Mouse (Mus musculus) intestine, postnatal 0 days (tissue): ENCODE measurements at regions not wholly inside any gene's neighbourhood (a gene's known extent, or its start where the extent isn't known, plus 50 kb on each side); places are given as distances from the start of the nearest gene placed in this dataset.

Source experiments
- ATAC-seq: fragments of 200-750 bp; cut with Nextera tagmentation; 2 replicates; pipeline ENCODE4 v1.8.0; 2017; ENCODE audit warnings: mild to moderate bottlenecking, moderate TSS enrichment, moderate library complexity
- H3K27ac ChIP-seq: fragments of 300-500 bp; sonication (generic); 2 replicates; pipeline ENCODE4 v1.5.1; 2014; ENCODE audit warnings: mild to moderate bottlenecking, low read depth, low read length, moderate library complexity
- H3K27me3 ChIP-seq: fragments of 300-500 bp; sonication (generic); replicated peaks from 2 replicates; pipeline ENCODE4 v1.6.1; 2014; ENCODE audit warnings: low read length, mixed read lengths; ENCODE audit not compliant: control insufficient read depth, insufficient read depth
- H3K36me3 ChIP-seq: fragments of 300-500 bp; sonication (generic); 2 replicates; pipeline ENCODE4 v1.6.1; 2014; ENCODE audit warnings: mild to moderate bottlenecking, moderate library complexity; ENCODE audit not compliant: control insufficient read depth, insufficient read depth
- H3K4me1 ChIP-seq: fragments of 300-500 bp; sonication (generic); replicated peaks from 2 replicates; pipeline ENCODE4 v1.6.1; 2014; ENCODE audit warnings: antibody characterized with exemption, low read length, mixed read lengths; ENCODE audit not compliant: control insufficient read depth, insufficient read depth
- H3K4me2 ChIP-seq: fragments of 300-500 bp; sonication (generic); replicated peaks from 2 replicates; pipeline ENCODE4 v1.6.1; 2014; ENCODE audit warnings: low read depth, mild to moderate bottlenecking, moderate library complexity
- H3K4me3 ChIP-seq: fragments of 300-500 bp; sonication (generic); 2 replicates; pipeline ENCODE4 v1.5.1; 2014; ENCODE audit warnings: low read depth, low read length
- H3K9ac ChIP-seq: fragments of 300-500 bp; sonication (generic); 2 replicates; pipeline ENCODE4 v1.6.1; 2014; ENCODE audit warnings: mild to moderate bottlenecking, low read depth, low read length
- H3K9me3 ChIP-seq: fragments of 300-500 bp; sonication (generic); 2 replicates; pipeline ENCODE4 v1.6.1; 2016; ENCODE audit warnings: mixed run types; ENCODE audit not compliant: control insufficient read depth
- CTCF ChIP-seq: sonication (generic); IDR thresholded peaks from 2 replicates; pipeline ENCODE4 v1.5.1; 2016; ENCODE audit warnings: low read depth, mild to moderate bottlenecking, control low read depth, antibody characterized with exemption, moderate library complexity
- whole genome bisulfite sequencing: fragments of 180-500 bp; shearing (Covaris S2); extraction: QIAGEN DNeasy Blood & Tissue Kit; methylation state at CpG from one replicate; pipeline ENCODE4 v1.1.7; 2014; 5-methylcytosine and 5-hydroxymethylcytosine counted together

GRCm38 (mm10) chr4:64259348-64260187, 212.8 kb upstream of the Tnc start:
- Histone ChIP-seq H3K4me2 (no peak overlapping the region), H3K4me1 (no peaks in the 10 kb centered on the region), H3K36me3 (no peaks in the 10 kb centered on the region), H3K27ac (no peak overlapping the region), H3K4me3 (no peak overlapping the region), H3K9me3 (no peaks in the 10 kb centered on the region), H3K9ac (no peak overlapping the region), H3K27me3 (no peaks in the 10 kb centered on the region)
- 79% methylated on average over 6 of the region's 6 CpGs for WGBS
- TF ChIP-seq CTCF = no peak
- ATAC-seq = no peak

GRCm38 (mm10) chr4:64255253-64255652, 208.4 kb upstream of the Tnc start:
- H3K9ac ChIP-seq = no peak overlapping the region
- H3K27me3 ChIP-seq = no peaks in the 10 kb centered on the region
- H3K36me3 ChIP-seq = no peaks in the 10 kb centered on the region
- no peak for ATAC-seq
- H3K4me2 ChIP-seq = no peak overlapping the region
- 76% methylated on average over 8 of the region's 8 CpGs for WGBS
- H3K9me3 ChIP-seq = no peaks in the 10 kb centered on the region
- H3K27ac ChIP-seq = no peak overlapping the region
- H3K4me3 ChIP-seq = no peak overlapping the region
- H3K4me1 ChIP-seq = no peaks in the 10 kb centered on the region
- TF ChIP-seq CTCF = no peak

- no peak overlapping the region for H3K9ac ChIP-seq
- H3K27ac ChIP-seq = no peak overlapping the region
- 81% methylated on average over 5 of the region's 5 CpGs for whole genome bisulfite sequencing
- TF ChIP-seq CTCF = no peak
- no peaks in the 10 kb centered on the region for H3K4me1 ChIP-seq
- H3K9me3 ChIP-seq = no peaks in the 10 kb centered on the region
- ATAC-seq = no peak
- H3K27me3 ChIP-seq = no peaks in the 10 kb centered on the region
- no peak overlapping the region for H3K4me2 ChIP-seq
- H3K36me3 ChIP-seq = no peaks in the 10 kb centered on the region
- H3K4me3 ChIP-seq = no peak overlapping the region
Observed at GRCm38 (mm10) chr4:64250691-64251090, 203.9 kb upstream of the Tnc start.

- H3K4me1 ChIP-seq = no peaks in the 10 kb centered on the region
- ATAC-seq = no peak
- H3K9ac ChIP-seq = no peak overlapping the region
- no peaks in the 10 kb centered on the region for H3K27me3 ChIP-seq
- H3K9me3 ChIP-seq = no peaks in the 10 kb centered on the region
- no peak overlapping the region for H3K27ac ChIP-seq
- TF ChIP-seq CTCF = no peak
- H3K4me2 ChIP-seq = no peak overlapping the region
- no peaks in the 10 kb centered on the region for H3K36me3 ChIP-seq
- no peak overlapping the region for H3K4me3 ChIP-seq
- 46% methylated on average over 5 of the region's 5 CpGs for WGBS
Observed at GRCm38 (mm10) chr4:64238196-64238740, 191.5 kb upstream of the Tnc start.

GRCm38 (mm10) chr4:64235534-64235933, 188.7 kb upstream of the Tnc start:
- Histone ChIP-seq H3K4me2 (no peak overlapping the region), H3K27me3 (no peaks in the 10 kb centered on the region), H3K9ac (no peak overlapping the region), H3K4me3 (no peak overlapping the region), H3K27ac (no peak overlapping the region), H3K4me1 (no peaks in the 10 kb centered on the region), H3K9me3 (no peaks in the 10 kb centered on the region), H3K36me3 (no peaks in the 10 kb centered on the region)
- no peak for ATAC-seq
- WGBS = 75% methylated on average over 4 of the region's 4 CpGs
- no peak for TF ChIP-seq CTCF

- Histone ChIP-seq H3K9me3 (no peaks in the 10 kb centered on the region), H3K36me3 (no peaks in the 10 kb centered on the region), H3K4me3 (no peak overlapping the region), H3K9ac (no peak overlapping the region), H3K4me2 (no peak overlapping the region), H3K27me3 (no peaks in the 10 kb centered on the region), H3K4me1 (no peaks in the 10 kb centered on the region), H3K27ac (no peak overlapping the region)
- ATAC-seq = no peak
- WGBS = 82% methylated on average over 4 of the region's 4 CpGs
- TF ChIP-seq CTCF = no peak
Observed at GRCm38 (mm10) chr4:64232159-64232558, 185.3 kb upstream of the Tnc start.
